Mouse (Mus musculus): ENCODE results near the gene Gm7356.
"Not testable (repeated sequence)": the region's sequence is repeated elsewhere in the genome, so short reads cannot be mapped to it uniquely, and the experiment has no call there.

DNA sequence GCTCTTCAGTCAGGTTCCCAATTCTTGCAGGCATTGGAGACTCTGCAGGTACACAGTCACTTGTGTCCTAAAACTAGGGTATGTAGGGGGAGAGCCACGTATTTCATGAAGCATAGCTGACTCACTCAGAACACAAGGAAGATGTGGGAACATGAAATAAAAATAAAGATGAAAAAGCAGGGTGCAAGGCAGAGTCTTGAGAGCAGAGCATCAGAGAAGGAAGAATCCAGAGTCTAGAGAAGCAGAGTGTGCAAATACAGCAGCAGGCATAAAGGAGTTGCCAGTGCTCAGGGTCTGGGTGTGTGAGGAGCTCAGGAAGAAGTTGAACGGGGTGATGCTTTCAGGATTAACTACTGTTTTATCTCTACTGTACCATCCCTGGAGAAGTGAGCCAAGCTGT is 38.4 kb upstream of the Gm7356 start:
- TF ChIP-seq GATA1, TAL1 (IDR thresholded peaks at IDR 0.05; ENCODE audit: low read length): not testable (repeated sequence)

Measured in erythroblast, embryonic 14.5 days (primary cell).